Mouse (Mus musculus) fibroblast of lung, adult 2 months (primary cell): ENCODE results near the gene Rnf144a.
"Not testable (repeated sequence)": the region's sequence is repeated elsewhere in the genome, so short reads cannot be mapped to it uniquely, and the experiment has no call there.

Experiments used
- DNase-seq: peaks from one replicate; pipeline ENCODE4 v3.0.0-alpha.2; 2011; ENCODE audit warnings: low read depth

Gene Rnf144a

DNA sequence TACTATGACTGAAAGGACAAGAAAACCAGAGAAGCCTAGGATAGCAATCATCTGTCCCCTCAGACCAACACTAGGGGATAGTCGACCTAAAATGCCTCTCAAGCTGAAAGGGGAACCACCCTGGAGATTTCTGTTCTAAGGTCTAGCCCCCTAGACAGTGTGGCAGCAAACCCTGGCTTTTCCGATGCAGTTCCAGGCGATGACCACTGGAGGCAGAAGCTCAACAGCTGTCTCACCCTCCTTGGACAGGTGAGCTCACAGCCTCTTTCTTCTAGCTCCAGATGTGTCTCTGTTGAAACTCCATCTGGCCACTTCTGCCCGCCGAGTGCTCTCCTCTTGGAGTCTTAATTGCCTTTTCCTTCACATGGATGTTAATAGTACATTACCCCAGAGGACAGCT, 100.1 kb downstream of the Rnf144a start:
- DNase-seq: no peak

DNA sequence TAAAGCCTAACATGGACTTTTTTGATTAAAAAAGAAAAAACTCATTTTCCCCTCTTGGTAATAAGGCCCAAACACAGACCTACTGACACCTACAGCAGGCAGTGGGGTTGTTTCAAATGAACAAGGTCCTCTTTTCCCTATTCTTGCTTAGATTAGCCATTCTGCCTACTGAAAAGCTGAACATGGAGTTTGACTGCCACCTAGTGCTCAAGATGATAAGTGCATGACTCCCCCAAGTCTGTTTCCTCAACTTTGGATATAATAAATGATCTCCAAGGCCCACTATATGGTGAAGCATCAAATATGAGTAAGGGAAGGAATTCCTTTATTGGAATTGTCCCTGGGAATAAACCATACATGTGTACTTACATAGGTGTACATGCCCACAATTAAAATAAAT, 103.5 kb downstream of the Rnf144a start:
- peak; percentile 40 for DNase-seq

DNA sequence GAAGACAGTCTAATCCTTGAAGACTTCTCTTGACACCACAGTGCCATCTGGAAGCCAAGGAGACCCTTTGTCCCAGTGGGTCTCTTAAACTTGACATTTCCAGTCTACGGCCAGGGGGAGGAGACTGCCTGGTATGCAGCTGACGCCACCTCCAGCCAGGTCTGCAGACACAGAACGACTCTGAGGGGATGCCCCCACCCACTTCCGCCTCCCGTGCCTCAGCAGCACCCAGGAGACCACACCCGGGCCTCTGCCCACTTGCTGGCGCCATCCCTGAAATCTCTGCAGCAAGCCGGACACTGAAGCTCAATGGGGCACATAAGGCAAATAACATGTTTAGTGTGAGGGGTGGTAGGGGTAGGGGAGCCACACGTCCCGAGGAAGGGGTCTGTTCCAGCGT, 104.8 kb downstream of the Rnf144a start:
- no peak for DNase-seq

DNA sequence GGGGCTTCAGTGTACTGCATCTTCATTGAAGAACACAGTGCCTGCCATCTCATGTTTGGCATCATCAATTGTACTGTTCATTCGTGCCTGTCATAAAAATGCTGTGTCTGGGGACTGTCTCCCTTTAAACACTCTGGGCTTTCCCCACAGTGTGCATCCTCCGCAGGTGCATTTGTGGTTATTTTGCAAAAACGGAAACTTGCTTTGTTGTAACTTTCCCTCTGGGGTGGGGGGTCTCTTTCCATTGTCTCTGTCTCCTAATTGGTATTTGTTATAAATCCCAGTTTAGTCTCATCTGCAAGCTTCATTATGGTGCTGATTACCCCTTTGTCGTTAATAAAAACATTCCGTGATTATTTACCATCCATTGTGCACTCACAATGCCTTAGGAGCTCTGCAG, 112.2 kb downstream of the Rnf144a start:
- DNase-seq: no peak

DNA sequence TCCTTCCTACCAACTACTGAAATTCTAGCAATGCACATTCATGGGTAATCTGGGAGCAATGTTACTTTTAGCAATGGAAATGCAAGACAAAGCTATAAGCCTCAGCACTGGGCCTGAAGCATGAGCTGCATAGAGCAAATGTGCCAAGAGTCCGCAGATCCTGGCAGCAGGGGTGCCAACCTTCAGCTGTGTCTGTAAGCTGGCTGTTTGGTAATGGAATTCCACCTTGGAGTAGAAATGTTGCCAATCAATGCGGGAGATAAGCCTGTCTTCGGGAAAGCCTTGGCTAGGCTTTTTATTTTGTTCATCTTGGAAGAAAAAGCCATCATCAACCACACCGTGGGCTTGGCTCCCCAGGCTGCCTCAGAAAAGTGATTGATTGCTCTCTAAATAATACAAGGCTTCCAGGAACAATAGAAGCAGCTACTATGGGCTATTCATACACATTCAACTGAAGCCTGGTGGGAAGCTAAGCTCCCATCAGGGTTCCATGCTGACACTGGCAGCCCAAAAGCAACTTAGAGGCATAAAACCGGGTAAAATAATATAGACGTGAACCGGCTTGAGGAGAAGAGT, 115.5 kb downstream of the Rnf144a start:
- no peak for DNase-seq

DNA sequence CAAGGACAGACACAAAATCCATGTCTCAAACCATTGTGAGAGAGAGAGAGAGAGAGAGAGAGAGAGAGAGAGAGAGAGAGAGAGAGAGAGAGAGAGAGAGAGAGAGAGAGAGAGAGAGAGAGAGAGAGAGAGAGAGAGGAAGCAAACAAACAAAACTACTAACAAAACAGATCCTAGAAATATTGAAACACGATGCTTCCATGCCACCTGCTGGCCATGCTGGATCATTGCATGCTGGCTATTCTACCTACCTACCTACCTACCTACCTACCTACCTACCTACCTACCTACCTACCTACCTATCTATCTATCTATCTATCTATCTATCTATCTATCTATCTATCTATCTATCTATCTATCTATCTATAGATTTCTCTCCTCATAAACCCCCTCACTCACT, 119.1 kb downstream of the Rnf144a start:
- DNase-seq: not testable (repeated sequence)

DNA sequence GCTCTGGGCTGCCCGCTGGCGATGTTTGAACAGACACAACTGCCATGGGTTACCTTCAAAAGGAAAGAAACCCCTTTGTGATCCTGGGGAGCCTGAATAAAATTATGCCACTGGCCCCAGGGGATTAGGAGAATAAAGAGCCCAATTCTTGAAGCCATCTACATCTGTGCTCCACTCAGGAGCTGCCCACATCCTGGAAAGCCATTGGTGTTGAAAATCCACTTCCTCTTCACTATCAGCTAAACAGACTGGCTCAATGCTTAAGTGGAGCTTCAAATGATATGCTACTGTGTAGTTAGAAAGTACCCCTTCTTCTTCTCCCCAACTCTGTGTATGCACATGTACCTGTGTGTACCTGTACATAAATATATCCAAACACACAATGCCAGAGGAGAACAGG, 125.9 kb downstream of the Rnf144a start:
- no peak for DNase-seq

DNA sequence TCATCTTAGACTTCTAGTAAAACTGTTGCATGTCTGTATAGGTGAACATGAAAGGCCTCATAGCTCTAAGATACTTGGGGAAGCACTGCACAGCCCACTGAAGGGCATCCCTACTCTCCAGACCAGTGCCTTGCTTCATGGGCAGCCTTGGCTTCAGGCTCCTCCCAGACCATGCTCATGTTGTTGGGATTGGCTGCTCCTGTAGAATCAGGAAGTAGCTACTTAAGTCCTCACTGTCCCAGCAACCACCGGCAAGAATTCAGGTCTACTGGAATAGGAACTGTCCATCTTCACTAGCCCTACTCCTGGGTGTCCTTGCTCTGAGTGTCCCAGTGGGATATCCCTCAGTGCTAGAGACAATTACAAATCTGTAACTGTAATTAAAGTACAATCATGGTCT, 126.7 kb downstream of the Rnf144a start:
- no peak for DNase-seq

DNA sequence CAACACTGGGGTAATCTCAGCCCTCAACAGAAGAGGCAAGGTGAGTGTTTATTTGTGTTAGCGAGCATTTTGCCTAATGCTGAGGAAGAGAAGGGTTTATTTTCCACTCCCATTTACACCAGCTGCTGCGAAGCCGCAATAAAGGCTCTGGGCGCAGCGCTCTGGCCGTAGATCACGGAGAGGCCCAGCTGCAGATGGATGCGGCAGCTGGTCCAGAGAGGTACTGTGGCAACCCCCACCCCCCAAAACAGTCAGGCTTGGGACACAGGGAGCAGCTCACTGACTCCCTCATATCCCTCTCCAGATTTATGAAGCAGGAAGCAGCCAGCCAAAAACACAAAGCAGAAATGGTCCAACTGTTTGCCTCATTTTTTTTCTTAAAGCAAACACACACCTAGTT, 129.1 kb downstream of the Rnf144a start:
- no peak for DNase-seq

DNA sequence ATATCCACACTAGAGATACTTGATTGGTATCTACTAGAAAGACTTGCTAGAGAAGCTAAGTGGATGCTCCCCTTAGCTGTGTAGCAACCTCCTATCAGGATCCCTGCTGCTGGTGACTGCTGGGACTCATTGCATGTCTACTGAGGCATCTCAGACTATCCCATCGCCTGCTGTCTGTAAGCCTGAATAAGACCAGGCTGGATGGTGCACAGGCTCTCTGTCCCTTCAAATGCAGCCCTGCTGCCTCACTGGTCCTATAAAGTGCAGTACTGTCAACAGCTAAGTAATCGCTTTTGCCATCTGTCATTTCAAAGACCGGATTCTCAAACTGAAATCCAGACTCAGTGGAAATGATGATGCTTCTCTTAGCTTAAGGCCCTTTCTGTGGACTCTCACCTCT, 129.6 kb downstream of the Rnf144a start:
- no peak for DNase-seq

DNA sequence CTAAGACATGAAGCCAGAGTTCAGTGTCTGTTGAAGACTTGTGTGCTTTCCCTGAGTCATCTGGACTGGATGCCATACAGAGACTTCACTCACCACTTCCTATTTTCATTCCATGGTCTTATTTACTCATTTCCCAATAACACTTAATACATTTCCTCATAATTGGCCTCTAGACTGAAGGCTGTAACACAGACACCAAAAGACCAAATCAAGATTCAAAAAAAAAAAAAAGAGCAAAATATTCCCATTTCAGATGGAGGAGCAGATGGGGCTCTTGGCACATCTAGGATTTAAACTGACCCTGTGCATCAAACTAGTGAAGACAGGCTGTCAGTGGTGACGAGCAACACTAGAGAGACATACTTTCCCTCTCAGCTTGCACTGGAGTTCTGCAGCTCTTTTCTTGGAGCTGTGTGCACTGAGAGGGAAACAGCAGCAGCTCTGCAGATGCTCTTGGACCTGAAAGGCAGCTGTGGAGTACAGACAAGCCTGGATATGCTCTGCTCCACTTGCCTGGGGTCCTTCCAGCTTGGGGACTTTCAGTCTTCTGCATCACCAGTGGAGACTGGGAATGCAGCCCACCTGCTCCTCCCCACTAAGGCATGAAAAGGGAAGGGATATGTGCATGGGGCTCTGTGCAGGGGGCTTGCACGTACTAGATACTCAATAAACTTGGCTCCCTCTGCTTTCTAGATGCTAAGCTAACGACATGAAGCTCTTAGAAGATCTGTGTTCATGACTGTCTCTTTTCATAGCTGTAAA, 134.2 kb downstream of the Rnf144a start:
- DNase-seq: no peak

DNA sequence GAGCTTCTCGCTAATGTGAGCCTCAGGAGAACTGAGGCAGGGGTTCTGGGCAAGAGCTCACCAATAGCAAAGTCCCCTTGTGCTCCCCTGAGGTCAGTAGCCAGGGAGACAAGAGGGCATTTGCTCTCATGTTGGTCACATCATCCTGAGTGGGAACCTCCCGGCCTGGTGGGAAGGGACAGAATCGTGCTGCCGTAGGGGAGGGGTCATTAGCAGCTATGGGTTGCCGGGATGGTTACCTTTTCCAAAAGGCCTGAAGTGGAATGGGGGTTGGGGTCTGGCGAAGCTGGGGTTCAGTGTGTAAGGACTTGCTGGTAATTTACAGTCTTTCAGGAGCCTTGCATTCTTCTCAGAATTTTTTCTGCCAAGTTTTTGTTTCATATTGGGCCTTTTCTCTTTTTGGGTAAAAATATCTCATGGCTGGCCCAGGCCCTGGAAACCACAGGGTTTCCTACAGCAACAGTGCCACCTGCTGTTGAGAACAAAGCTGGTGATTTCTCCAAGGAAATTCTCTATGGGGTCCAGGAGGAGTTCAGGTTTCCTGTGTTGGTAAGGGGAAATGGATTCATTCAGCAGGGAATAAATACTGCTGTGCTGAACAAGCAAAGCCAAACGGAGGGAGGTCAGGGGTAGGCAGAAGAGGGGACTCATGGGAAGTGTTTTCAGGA, 137.9 kb downstream of the Rnf144a start:
- no peak for DNase-seq

DNA sequence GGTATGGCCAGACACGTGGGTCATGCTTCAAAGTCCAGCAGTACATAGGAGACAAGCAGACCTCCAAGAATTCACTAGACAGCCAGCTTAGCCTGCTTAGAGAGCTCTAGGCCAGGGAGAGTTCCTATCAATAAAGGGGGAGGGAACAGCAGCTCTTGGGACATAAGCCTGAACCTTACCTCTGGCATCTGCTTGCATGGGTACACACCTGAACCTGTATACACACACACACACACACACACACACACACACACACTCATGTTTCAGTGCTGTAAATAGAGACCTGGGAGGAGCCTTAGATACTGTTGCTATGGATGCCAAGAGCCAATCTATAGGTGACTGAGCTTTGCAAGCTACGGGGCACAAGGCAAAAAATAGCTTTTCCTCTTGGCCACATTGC, 138.5 kb downstream of the Rnf144a start:
- DNase-seq: no peak
